Mouse (Mus musculus): ENCODE data around the gene Bdkrb2. TPM values are rescaled to one million over a fixed set of nuclear protein-coding genes. Genes with fewer than 3 reads are reported as not detected.
A peak's percentile ranks its signal among the peaks of the same experiment; 100 is the strongest.

The Bdkrb2 gene
- total RNA-seq, 1 experiment from 2014 or later: 11.9 TPM

GRCm38 (mm10) chr12:105592361-105592761 lies 29.3 kb downstream of the Bdkrb2 start:
- DNase-seq: no peak

DNA sequence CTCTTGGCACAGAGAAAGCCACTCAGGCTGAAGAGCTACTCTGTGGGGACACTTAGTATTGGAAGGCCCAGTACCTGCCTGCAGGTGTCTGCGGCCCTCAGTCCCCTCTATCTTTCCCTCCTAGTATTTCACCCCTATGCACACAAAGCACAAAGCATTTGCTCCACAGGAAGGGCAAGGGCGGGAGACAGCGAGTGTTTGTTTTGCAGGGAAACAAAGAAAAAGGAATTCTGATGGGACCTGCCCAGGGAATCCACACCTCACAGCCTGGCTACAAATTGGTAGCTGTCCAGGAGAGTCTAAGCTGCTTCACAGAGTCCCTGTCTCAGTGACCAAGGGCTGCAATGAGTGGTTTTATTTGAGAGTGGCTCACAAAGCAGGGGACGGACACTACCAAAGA lies 30.4 kb downstream of the Bdkrb2 start:
- DNase-seq: no peak

- DNase-seq: no peak
These were observed 34.1 kb downstream of the Bdkrb2 start for GRCm38 (mm10) chr12:105597135-105597534.

DNA sequence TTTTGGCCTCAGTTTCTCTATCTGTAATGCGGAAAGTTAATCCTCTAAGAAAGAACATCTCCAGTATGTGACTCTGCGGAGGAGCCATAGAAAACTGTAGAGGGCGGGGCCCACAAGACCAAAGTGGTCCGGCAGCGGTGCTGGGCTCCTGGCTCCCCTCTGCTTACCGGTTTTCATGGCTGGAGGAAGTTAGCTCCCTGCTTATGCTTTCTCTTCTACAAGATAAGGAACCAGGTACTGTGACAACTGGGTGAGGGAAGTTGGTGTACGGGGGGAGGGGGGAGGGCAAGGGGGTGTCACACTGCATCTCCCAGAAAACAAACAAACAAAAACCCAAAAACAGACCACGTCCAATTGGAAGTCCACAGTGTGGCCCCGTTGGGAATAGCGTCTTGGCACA lies 35.5 kb downstream of the Bdkrb2 start:
- no peak for DNase-seq

DNA sequence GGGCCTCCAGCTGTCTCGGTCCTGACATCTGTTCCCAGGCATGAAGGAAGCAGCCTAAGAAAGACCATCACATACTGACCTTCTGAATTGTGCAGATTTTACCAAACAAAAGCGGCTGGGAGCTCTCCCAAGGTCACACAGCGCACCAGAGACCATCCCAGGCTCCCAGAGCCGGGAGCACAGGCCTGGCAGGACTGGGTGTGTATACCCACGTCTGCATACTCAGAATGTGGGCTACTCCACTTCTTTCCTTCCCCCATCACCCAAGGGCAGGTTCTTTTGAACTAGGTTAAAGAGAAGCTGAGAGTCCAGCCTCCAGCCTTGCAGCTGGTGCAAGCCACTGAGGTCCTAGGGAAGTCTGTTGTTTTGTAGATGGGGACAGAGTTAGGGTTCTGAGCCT lies 36.1 kb downstream of the Bdkrb2 start:
- peak; percentile 28 for DNase-seq

DNA sequence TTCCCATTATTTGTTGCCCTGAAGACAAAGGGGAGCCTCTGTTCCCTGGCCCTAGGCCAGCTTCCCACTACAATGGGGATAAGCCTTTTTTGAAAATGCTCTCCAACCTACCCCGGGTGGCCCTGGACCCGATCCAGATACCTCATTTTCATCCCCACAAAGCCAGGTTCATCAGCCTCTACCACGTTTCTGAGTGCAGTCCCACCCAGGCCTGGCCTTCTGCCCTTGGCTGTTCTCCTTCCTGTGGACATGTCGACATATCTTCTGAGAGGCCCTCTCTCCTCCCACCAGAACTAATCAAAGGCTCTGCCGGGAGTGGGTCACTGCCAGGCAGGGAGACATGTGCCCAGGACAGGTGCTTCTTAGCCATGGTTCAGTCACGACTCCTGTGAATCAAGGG lies 38.6 kb downstream of the Bdkrb2 start:
- no peak for DNase-seq

DNA sequence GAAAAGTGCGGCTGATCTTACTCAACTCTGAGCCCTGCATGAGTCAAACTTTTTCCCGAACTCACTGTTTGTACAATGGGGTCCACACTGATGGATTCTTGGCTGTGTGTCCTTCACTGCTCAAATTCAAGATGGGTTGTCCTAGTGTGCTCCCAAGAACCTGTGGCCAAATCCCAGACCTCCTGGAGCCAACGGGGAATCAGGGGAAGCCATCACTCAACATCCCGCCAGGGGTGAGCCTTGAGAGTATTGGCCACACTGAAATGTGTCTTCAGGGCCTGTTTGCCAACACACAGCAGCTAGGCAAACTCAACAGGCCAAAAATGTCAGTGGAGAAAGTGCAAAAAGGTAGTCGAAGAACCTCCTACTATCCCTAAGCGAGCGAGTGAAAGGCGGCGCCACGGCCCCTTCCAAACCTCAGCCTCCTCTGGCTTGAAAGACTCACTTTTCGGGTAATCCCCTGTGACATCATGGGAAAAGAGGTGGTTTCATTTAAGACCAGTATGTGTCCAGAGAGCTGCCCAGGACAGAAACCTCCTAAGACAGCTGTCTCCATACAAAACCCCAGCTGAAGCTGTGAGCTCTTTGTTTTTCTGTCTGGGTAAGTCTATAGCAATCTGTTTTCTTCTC lies 39.7 kb downstream of the Bdkrb2 start, which contains the start of gene Bdkrb1:
Gene Bdkrb1 (plus strand): TSS at position 505 of the 630 bp plus-strand sequence.
- no peak for DNase-seq

DNA sequence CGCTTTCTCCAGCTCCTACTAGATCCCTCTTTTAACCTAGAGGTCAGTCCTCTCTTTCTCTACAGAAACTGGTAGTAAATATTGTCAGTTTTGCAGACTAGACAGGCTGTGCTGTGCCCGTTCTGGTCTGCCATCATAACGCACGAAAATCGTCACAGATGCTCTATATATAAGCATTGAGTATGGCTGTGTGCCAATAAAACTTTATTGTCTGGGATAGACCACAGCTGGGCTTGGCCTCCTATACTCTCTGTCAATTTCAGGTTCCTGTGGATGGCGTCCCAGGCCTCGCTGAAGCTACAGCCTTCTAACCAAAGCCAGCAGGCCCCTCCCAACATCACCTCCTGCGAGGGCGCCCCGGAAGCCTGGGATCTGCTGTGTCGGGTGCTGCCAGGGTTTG lies 40.9 kb downstream of the Bdkrb2 start:
- no peak for DNase-seq

- no peak for DNase-seq
These were observed 42.2 kb downstream of the Bdkrb2 start for GRCm38 (mm10) chr12:105605212-105605611.

DNA sequence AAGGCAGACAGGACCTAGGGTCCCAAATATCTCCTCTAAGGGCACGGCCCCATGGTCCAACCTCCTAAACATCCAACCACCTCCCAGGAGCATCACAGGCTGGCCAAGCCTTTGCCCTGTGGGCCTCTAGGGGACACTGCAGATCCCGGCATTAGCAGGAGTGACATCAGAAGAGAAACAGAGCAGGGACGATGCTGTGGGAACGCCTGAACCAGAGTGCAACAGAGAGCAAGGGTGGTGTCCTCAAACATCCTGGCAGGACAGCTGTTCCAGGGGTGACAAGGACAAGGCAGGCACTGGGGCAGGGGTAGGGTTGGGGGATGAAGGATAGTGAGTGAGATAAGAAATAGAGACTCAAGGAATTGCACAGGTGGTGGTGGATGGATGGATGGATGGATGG lies 43.9 kb downstream of the Bdkrb2 start:
- no peak for DNase-seq

DNA sequence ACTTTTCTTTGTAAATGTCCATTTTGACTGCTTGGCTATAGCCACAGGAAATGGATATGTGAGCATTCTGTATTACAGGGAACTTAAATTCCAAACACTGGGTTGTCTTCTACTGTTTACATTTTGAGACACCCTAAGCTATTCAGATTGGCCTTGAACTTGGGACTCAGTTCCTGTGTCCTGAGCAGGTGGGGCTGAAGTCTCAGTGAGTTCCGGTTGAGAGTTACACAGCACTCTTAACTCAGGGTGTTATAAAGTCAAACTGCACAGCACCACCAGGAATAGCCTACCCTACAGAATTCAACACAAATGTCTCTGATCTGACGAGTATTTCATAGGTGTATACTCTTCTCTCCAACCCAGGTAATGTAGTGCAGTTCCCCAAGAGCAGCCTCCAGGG lies 48.0 kb downstream of the Bdkrb2 start:
- DNase-seq: no peak

GRCm38 (mm10) chr12:105611748-105612147 lies 48.7 kb downstream of the Bdkrb2 start:
- DNase-seq: peak; percentile 75

DNA sequence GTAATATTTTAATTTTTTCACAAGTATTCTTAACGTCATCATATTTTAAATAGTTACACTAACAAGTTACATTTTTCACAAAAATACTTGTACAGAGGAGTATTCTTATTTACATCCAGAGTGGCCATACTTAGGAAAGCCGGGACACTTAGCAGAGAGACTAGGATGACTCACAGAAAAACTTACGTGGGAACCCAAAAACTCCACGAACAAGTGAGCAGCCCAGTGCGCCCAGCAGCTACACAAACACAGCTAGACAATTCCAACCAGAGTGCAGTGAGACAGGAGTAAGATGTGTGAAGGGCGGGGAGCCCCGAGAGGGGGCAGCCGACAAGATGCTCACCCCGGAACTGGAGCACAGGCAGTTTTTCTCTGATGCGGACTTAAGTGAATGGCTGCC lies 50.5 kb downstream of the Bdkrb2 start:
- no peak for DNase-seq

DNA sequence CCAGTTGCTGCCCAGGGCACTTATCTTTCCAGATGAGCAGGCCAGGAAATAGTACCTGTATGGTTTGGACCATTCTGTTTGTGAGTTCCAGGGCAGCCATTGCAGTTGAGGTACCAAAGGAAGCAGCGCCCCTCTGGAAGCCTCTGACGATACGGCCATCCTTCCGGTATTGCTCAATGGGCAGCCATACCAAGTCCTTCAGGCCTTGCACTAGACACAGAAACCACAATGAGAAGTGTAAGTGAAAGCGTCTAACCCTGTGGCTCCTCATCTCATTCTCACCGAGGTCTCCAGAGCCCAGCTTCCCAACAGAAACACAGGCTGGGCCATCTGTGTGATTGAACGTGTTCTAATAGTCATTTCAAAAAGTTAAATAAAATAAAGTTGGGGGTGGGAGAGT lies 59.0 kb downstream of the Bdkrb2 start:
- DNase-seq: peak; percentile 1

- no peak for DNase-seq
These were observed 60.0 kb downstream of the Bdkrb2 start for GRCm38 (mm10) chr12:105622981-105623539.

DNA sequence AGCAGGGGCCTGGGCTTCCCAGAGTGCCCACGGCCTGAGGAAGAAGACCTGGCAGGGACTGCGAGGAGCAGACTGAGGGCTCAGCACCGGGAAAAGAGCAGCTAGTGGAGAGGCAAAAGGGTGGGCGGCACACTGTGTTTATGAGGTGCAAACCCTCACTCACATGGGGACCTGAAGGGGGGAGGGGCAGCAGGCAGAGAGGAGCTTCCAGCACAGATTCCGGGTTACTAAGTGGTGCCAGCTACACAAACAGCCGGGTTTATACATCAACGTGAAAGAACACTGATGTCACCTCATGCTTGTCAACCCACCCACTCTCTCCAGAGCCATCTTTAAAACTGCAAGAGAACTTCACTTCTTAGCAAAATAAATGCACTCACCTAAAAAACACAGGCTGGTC lies 62.8 kb downstream of the Bdkrb2 start:
- no peak for DNase-seq

DNA sequence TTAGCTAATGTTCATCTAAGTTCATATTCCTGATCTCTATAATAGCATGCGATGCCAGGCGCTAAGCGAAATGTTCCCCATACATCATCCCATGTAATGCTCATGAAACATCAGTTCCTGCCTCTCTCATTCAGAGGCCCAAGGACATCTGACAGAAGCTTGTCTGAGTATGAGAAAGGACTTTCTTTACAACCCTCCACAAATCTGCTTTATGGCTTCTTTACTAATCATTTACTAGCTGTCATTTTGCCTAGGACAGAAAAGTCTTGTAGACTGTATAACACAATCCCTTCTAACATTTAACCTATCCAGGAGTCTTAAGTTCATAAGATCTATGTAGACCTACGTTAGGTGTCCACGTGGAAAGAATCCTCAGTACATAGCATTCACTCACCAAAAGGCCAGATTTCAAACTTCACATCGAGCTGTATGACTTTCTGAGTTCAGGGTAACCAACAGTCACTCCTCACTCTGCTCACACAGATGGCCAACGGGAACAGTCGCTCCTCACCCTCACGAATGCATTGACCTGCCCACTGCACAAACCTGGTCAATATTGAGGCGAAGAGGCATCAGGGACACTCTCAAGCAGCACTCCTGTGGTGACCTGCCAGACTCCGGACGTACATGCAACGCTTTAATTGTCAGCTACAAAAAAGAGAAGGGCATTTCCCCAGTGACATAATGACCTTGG lies 71.5 kb downstream of the Bdkrb2 start:
- no peak for DNase-seq

GRCm38 (mm10) chr12:105636551-105636950 lies 73.5 kb downstream of the Bdkrb2 start:
- no peak for DNase-seq

DNA sequence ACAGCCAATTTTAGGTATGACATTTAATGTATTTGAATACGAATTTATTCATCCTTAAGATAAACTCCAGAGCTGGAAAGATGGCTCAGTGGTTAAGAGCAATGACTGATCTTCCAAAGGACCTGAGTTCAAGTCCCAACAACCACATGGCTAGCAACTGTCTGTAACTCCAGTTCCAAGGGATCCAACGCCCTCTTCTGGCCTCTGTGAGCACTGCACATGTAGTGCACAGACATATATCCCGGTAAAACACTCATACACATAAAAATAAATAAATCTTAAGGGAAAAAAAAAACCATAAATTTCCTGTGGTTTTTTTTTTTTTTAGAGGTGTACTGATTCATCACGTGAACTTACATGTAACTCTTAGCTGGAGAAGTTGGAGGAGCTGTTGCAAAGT lies 74.5 kb downstream of the Bdkrb2 start:
- DNase-seq: no peak

- no peak for DNase-seq
These were observed 79.8 kb downstream of the Bdkrb2 start for GRCm38 (mm10) chr12:105642770-105643321.
